Mouse (Mus musculus): ENCODE measurements around the gene Ttll7. TPM values are rescaled to one million over a fixed set of nuclear protein-coding genes. Genes with fewer than 3 reads are reported as not detected.

Ttll7 gene
- polyA plus RNA-seq, 2 experiments, result 0.23 to 0.47 TPM

DNA sequence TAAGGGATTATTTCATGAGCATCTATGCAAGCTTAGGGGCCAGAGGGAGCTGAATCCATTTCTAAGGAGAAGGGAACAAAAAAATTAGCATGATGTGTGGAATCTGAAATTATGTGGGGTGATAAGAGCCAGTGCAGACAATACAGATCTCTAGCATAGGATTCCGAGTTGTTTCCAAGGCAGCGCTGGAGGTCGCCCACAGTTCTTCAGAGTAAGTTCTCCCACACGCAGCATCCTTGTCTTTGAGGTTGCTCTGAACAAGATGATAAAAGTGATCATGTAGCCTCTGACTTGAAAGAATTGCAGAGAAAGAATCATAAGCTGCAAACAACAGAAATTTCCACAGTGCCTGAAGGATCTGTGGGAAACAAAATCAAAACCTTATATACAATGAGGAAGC is 31.4 kb upstream of the Ttll7 start:
- Histone ChIP-seq H3K27me3 (ENCODE audit: control insufficient read depth, insufficient read depth, low read length) (no peaks in the 10 kb centered on the region), H3K4me1 (replicated peaks; ENCODE audit: control insufficient read depth in 2 of 2, insufficient read depth in 2 of 2, low read length in 1 of 2) (no peaks in the 10 kb centered on the region), H3K9me3 (ENCODE audit: control insufficient read depth, low read length) (no peaks in the 10 kb centered on the region), H3K4me2 (ENCODE audit: low read depth) (no peak overlapping the region), H3K27ac (no peak overlapping the region), H3K4me3 (ENCODE audit: insufficient read depth in 1 of 2, low read depth in 2 of 2, low read length in 2 of 2) (no peak overlapping the region), H3K9ac (replicated peaks) (no peak overlapping the region), H3K36me3 (replicated peaks; ENCODE audit: control insufficient read depth, insufficient read depth, low read depth) (no peaks in the 10 kb centered on the region)
- ATAC-seq (ENCODE audit: insufficient read depth), result no peak
- WGBS (ENCODE audit: insufficient replicate concordance), result 79% methylated on average over 4 of the region's 4 CpGs
- DNase-seq (ENCODE audit: low read depth in 3 of 3, low spot score in 3 of 3), result no peak
- TF ChIP-seq CTCF (IDR thresholded peaks at IDR 0.05; ENCODE audit: low read depth) (no peak), EP300 (IDR thresholded peaks at IDR 0.05; ENCODE audit: low read depth) (no peak)

DNA sequence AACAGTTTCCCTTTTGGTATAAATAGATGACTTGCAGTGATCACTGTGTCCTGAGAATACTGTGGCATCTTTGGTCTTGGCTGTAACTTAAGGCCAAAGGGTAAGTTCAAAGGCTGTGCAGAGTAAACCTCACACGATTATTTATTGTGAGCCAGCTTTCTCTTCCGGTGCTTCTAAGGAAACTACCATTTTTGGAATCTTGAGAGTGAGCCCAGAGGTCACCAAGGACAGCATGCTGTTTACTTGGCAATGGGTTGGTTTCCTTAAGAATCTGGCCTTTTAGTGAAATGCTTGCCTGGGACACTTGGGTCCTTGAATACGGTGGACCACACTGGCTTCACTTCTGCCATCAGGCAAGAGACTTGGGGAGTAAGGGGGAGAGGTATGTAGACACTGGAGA is 9.4 kb upstream of the Ttll7 start:
- TF ChIP-seq CTCF (IDR thresholded peaks at IDR 0.05; ENCODE audit: low read depth) (no peak), EP300 (IDR thresholded peaks at IDR 0.05; ENCODE audit: low read depth) (no peak)
- ATAC-seq (ENCODE audit: insufficient read depth), result no peak
- Histone ChIP-seq H3K4me2 (ENCODE audit: low read depth) (no peak overlapping the region), H3K27me3 (ENCODE audit: control insufficient read depth, insufficient read depth, low read length) (no peaks in the 10 kb centered on the region), H3K4me1 (replicated peaks; ENCODE audit: control insufficient read depth in 2 of 2, insufficient read depth in 2 of 2, low read length in 1 of 2) (no peaks in the 10 kb centered on the region), H3K9ac (replicated peaks) (no peak overlapping the region), H3K9me3 (ENCODE audit: control insufficient read depth, low read length) (no peaks in the 10 kb centered on the region), H3K4me3 (ENCODE audit: insufficient read depth in 1 of 2, low read depth in 2 of 2, low read length in 2 of 2) (no peak overlapping the region), H3K27ac (no peak overlapping the region), H3K36me3 (replicated peaks; ENCODE audit: control insufficient read depth, insufficient read depth, low read depth) (no peaks in the 10 kb centered on the region)
- WGBS (ENCODE audit: insufficient replicate concordance), result 60% methylated on average over 3 of the region's 3 CpGs
- no peak for DNase-seq (ENCODE audit: low read depth in 3 of 3, low spot score in 3 of 3)

DNA sequence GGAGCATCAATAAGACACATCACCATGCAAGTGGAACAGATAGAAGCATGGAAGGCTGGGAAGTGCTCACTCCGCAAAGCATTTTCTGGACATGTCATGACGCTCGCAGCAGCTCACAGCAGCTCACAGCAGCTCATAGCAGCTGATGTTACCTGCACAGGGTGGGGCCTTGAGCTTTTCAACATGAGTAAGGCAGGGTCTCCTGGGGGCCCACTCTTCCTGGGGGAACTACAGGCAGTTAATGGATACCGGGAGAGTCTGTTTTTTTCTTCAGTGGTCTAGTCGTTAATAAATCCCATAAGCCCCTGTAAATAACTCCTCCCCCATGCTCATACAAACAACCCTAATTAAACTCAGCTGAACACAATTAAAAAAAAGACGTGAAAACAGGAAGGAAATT is 8.7 kb upstream of the Ttll7 start:
- H3K9me3 ChIP-seq (ENCODE audit: control insufficient read depth, low read length), result no peaks in the 10 kb centered on the region
- H3K27ac ChIP-seq, result no peak overlapping the region
- H3K36me3 ChIP-seq (replicated peaks; ENCODE audit: control insufficient read depth, insufficient read depth, low read depth), result no peaks in the 10 kb centered on the region
- DNase-seq (ENCODE audit: low read depth in 3 of 3, low spot score in 3 of 3) (no peak), ATAC-seq (ENCODE audit: insufficient read depth) (no peak)
- H3K9ac ChIP-seq (replicated peaks), result no peak overlapping the region
- H3K27me3 ChIP-seq (ENCODE audit: control insufficient read depth, insufficient read depth, low read length), result no peaks in the 10 kb centered on the region
- H3K4me2 ChIP-seq (ENCODE audit: low read depth), result no peak overlapping the region
- H3K4me3 ChIP-seq (ENCODE audit: insufficient read depth in 1 of 2, low read depth in 2 of 2, low read length in 2 of 2), result no peak overlapping the region
- no peaks in the 10 kb centered on the region for H3K4me1 ChIP-seq (replicated peaks; ENCODE audit: control insufficient read depth in 2 of 2, insufficient read depth in 2 of 2, low read length in 1 of 2)
- TF ChIP-seq EP300 (IDR thresholded peaks at IDR 0.05; ENCODE audit: low read depth) (no peak), CTCF (IDR thresholded peaks at IDR 0.05; ENCODE audit: low read depth) (no peak)
- WGBS (ENCODE audit: insufficient replicate concordance), result 64% methylated on average over 6 of the region's 6 CpGs

DNA sequence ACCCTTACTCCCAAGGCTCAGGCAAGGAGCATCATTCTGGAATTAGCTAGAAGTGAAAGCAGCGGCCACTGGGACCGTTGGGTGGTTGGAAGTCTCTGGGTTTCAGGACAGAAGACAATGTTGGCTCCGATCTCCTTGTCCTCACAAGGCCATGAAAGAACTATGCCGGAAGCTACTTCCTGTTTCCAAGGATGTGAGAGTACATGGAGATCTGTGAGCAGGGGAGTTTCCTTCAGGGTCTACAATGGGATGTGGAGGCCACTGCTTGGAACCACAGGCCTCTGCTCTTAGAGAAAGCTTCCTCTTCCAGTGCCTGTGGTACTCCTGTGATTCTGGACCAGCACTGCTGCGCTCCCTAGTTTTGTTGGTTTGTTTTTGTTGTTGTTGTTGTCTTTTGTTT is 5.9 kb upstream of the Ttll7 start:
- Histone ChIP-seq H3K9ac (replicated peaks) (no peak overlapping the region), H3K36me3 (replicated peaks; ENCODE audit: control insufficient read depth, insufficient read depth, low read depth) (no peaks in the 10 kb centered on the region), H3K9me3 (ENCODE audit: control insufficient read depth, low read length) (no peaks in the 10 kb centered on the region), H3K4me2 (ENCODE audit: low read depth) (no peak overlapping the region), H3K27me3 (ENCODE audit: control insufficient read depth, insufficient read depth, low read length) (no peaks in the 10 kb centered on the region), H3K27ac (no peak overlapping the region), H3K4me1 (replicated peaks; ENCODE audit: control insufficient read depth in 2 of 2, insufficient read depth in 2 of 2, low read length in 1 of 2) (no peaks in the 10 kb centered on the region), H3K4me3 (ENCODE audit: insufficient read depth in 1 of 2, low read depth in 2 of 2, low read length in 2 of 2) (no peak overlapping the region)
- no peak for TF ChIP-seq EP300 (IDR thresholded peaks at IDR 0.05; ENCODE audit: low read depth)
- WGBS (ENCODE audit: insufficient replicate concordance), result 63% methylated on average over 5 of the region's 5 CpGs
- ATAC-seq (ENCODE audit: insufficient read depth) (no peak), DNase-seq (ENCODE audit: low read depth in 3 of 3, low spot score in 3 of 3) (no peak)

DNA sequence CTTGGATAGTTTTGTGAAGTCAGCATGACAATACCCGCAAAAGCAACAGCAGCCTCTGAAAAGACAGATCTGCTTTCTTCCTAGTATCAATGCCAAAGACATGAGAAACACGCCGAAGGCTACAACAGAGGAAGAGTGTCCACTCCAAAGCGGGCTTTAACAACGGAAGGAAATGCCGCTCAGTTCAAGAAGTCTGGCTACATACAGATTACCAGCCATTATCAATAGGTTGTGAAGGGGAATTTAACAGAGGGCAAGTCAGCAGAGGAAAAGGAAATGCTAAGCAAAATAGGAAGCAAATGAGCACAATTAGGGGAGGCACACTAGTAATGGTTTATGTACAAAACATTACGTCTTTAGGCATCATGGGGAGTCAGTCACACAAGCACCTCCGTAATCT is 4.1 kb upstream of the Ttll7 start:
- no peaks in the 10 kb centered on the region for H3K36me3 ChIP-seq (replicated peaks; ENCODE audit: control insufficient read depth, insufficient read depth, low read depth)
- H3K4me3 ChIP-seq (ENCODE audit: insufficient read depth in 1 of 2, low read depth in 2 of 2, low read length in 2 of 2), result no peak overlapping the region
- H3K4me1 ChIP-seq (replicated peaks; ENCODE audit: control insufficient read depth in 2 of 2, insufficient read depth in 2 of 2, low read length in 1 of 2), result no peaks in the 10 kb centered on the region
- DNase-seq (ENCODE audit: low read depth in 3 of 3, low spot score in 3 of 3) (no peak), ATAC-seq (ENCODE audit: insufficient read depth) (no peak; the same call in 1 of the 2 replicates)
- TF ChIP-seq CTCF (IDR thresholded peaks at IDR 0.05; ENCODE audit: low read depth), result no peak
- TF ChIP-seq EP300 (IDR thresholded peaks at IDR 0.05; ENCODE audit: low read depth), result no peak
- H3K27me3 ChIP-seq (ENCODE audit: control insufficient read depth, insufficient read depth, low read length), result no peaks in the 10 kb centered on the region; the same call in none of the 2 replicates
- H3K27ac ChIP-seq, result no peak overlapping the region
- H3K9ac ChIP-seq (replicated peaks), result no peak overlapping the region
- no peaks in the 10 kb centered on the region for H3K9me3 ChIP-seq (ENCODE audit: control insufficient read depth, low read length)
- 43% methylated on average over 8 of the region's 8 CpGs for WGBS (ENCODE audit: insufficient replicate concordance)
- no peak overlapping the region for H3K4me2 ChIP-seq (ENCODE audit: low read depth)

Data from liver, embryonic 14.5 days (tissue).